Mouse (Mus musculus): Measurements from ENCODE around the gene Ctse. TPM values are rescaled to one million over a fixed set of nuclear protein-coding genes. Genes with fewer than 3 reads are reported as not detected.

The Ctse gene
- total RNA-seq, 1 experiment from 2014 or later: 16.7 TPM

Other genes with a start within 250 kb of the Ctse start
- gene Srgap2, start 111.0 kb upstream of the Ctse start, total RNA-seq (2017): 13.8 to 37.1 TPM (median 27.7 TPM) in 3 replicates
- gene Fam72a, start 110.4 kb upstream of the Ctse start, total RNA-seq (2017): 0.48 to 0.87 TPM (median 0.75 TPM) in 3 replicates
- not detected in 3 replicates for gene Avpr1b, start 39.1 kb upstream of the Ctse start, total RNA-seq (2017)
- 1.4 to 3.7 TPM (median 2.3 TPM) in 3 replicates for gene Rab7b, start 50.4 kb downstream of the Ctse start, total RNA-seq (2017)
- gene Slc26a9, start 105.7 kb downstream of the Ctse start, total RNA-seq (2017): not detected in 3 replicates
- gene Pm20d1, start 159.1 kb downstream of the Ctse start, total RNA-seq (2017): not detected in 3 replicates
- gene Slc41a1, start 189.2 kb downstream of the Ctse start, total RNA-seq (2017): 8.2 to 13.5 TPM (median 11.8 TPM) in 3 replicates
- gene Rab29, start 228.9 kb downstream of the Ctse start, total RNA-seq (2017): 58.1 to 84.6 TPM (median 62.1 TPM) in 3 replicates